Mouse (Mus musculus) embryonic facial prominence, embryonic 14.5 days (tissue): ENCODE measurements around the gene Gm5460. TPM values are rescaled to one million over a fixed set of nuclear protein-coding genes. Genes with fewer than 3 reads are reported as not detected.

Experiments
- ATAC-seq: fragments of 200-750 bp; cut with Nextera tagmentation; 2 replicates; pipeline ENCODE4 v1.8.0; 2017; ENCODE audit warnings: low read depth, moderate number of reproducible peaks, moderate TSS enrichment
- DNase-seq: peaks from one replicate; pipeline ENCODE4 v3.0.0-alpha.2; 2015; ENCODE audit warnings: low spot score
- H3K27ac ChIP-seq: fragments of 300-500 bp; sonication (generic); replicated peaks from 2 replicates; pipeline ENCODE4 v1.5.1; 2014; ENCODE audit warnings: low read depth, mild to moderate bottlenecking, low read length, moderate library complexity
- H3K27me3 ChIP-seq: fragments of 300-500 bp; sonication (generic); replicated peaks from 2 replicates; pipeline ENCODE4 v1.6.1; 2014; ENCODE audit warnings: low read length; ENCODE audit not compliant: control insufficient read depth, insufficient read depth
- H3K36me3 ChIP-seq: fragments of 300-500 bp; sonication (generic); 2 replicates; pipeline ENCODE4 v1.6.1; 2014; ENCODE audit warnings: low read length, mixed read lengths; ENCODE audit not compliant: control insufficient read depth, insufficient read depth
- H3K4me1 ChIP-seq: fragments of 300-500 bp; sonication (generic); 2 replicates; pipeline ENCODE4 v1.6.1; 2014; ENCODE audit warnings: antibody characterized with exemption, low read length; ENCODE audit not compliant: control insufficient read depth, insufficient read depth
- H3K4me2 ChIP-seq: fragments of 300-500 bp; sonication (generic); 2 replicates; pipeline ENCODE4 v1.6.1; 2014; ENCODE audit warnings: low read depth, mild to moderate bottlenecking, low read length, moderate library complexity, mixed read lengths
- H3K4me3 ChIP-seq: fragments of 300-500 bp; sonication (generic); 2 replicates; pipeline ENCODE4 v1.5.1; 2014; ENCODE audit warnings: low read depth, mild to moderate bottlenecking, low read length
- H3K9ac ChIP-seq: fragments of 300-500 bp; sonication (generic); 2 replicates; pipeline ENCODE4 v1.6.1; 2014; ENCODE audit warnings: low read depth, mild to moderate bottlenecking, low read length, moderate library complexity, mixed read lengths
- H3K9me3 ChIP-seq: fragments of 300-500 bp; sonication (generic); 2 replicates; pipeline ENCODE4 v1.6.1; 2016; ENCODE audit warnings: low read length; ENCODE audit not compliant: control insufficient read depth
- WGBS: fragments of 180-500 bp; shearing (Covaris S2); extraction: QIAGEN DNeasy Blood & Tissue Kit; methylation state at CpG from one replicate; pipeline ENCODE4 v1.1.7; 2014; 5-methylcytosine and 5-hydroxymethylcytosine counted together
- polyA plus RNA-seq: library from polyadenylated mRNA; unstranded; fragments of >200 nt; fragmentation: Nextera tagmentation; extraction: Ambion mirVana; gene quantifications from 2 replicates; pipeline ENCODE4 v1.2.1, GENCODE M21; 2014

The Gm5460 gene
- polyA plus RNA-seq, 1 experiment from 2014 or later = not detected

DNA sequence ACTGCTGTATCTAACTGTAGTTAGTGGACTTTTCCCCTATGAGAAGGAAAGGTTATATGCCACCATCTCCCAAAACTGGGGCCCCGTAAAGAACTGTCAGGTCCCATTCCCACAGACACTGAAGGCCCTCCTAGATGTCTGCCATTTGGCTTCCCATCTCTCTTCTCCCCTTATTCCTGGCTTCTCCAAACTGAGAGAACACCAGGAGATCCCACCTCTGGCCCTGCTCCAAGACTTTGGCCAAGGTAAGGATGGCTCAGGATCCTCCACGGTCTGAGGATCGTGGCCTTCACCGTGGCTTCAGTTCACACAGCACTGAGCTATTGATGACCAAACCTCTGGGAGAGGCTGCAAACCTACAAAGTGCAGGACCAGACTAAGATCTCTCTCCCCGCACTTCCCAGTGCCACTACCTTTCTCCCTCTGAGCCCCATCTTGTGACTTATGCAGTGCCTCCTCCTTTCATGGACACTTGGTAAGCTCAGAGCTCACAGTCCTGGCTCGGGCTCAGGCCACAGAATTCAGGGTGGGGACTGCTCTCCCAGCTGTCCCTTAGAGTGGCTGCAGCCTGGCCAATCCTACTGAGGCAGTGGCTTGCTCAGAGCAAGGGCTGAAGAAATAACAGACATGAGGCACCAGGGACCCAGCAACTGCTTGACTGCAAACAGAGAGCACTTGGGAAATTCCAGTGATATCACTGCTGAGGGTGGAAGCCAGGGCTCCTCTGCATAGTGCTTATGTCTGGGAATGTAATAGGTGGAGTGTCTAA is 22.9 kb upstream of the Gm5460 start:
- 0 out of 2 replicates have a peak, but pooled peaks have one; percentile 18 for ATAC-seq
- WGBS = 90% methylated on average over 6 of the region's 6 CpGs

DNA sequence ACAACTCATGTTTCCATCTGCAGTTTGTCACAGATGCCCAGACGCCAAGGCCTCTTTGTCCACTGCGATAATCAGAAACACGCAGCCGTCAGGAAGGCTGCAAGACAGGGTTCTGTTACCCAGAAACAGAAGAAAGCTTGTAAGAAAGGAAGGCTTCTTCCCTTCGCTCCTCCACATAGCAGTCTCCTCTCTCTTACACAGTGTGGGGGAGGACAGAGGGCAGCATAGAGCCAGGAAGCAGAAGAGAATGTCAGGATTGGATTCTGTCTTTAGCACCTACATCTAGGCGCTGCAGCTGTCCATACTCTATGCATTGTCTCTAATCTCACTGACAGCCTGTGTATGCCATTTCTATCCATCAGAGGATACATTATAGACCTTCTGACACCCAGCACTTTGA is 19.1 kb upstream of the Gm5460 start:
- Histone ChIP-seq H3K27ac (no peak overlapping the region), H3K4me2 (no peak overlapping the region), H3K9ac (no peak overlapping the region), H3K4me1 (no peaks in the 10 kb centered on the region), H3K27me3 (no peaks in the 10 kb centered on the region), H3K4me3 (no peak overlapping the region), H3K36me3 (no peaks in the 10 kb centered on the region), H3K9me3 (no peaks in the 10 kb centered on the region)
- 47% methylated on average over 6 of the region's 6 CpGs for WGBS
- DNase-seq (peak; percentile 15), ATAC-seq (no peak)

More for the DNA sequence above, 22.9 kb upstream of the Gm5460 start:
- Histone ChIP-seq H3K4me1 (no peaks in the 10 kb centered on the region), H3K9me3 (no peaks in the 10 kb centered on the region), H3K4me3 (no peak overlapping the region), H3K27me3 (no peaks in the 10 kb centered on the region), H3K9ac (no peak overlapping the region), H3K36me3 (no peaks in the 10 kb centered on the region), H3K4me2 (no peak overlapping the region), H3K27ac (no peak overlapping the region)
- no peak for DNase-seq

DNA sequence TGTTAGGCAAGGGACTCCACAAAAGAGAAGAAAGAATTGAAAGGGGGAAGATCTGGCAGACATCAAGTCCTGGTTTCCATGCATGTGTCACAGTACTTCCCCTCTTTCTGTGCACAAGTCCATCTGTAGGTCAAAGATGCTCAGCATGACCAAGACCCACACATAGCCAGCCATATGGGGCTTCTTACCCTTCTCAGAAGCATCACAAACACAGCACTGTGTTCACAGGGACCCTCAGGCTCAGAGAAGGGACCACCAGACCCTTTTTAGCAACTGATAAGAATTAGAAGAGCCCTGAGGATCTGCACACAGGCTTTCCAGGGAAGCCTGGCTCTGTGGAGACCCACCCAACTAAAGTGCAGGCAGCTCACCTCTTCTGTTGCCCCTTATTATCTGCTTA is 16.5 kb upstream of the Gm5460 start:
- no peak for DNase-seq
- Histone ChIP-seq H3K4me2 (no peak overlapping the region), H3K4me1 (no peaks in the 10 kb centered on the region), H3K9me3 (no peaks in the 10 kb centered on the region), H3K36me3 (no peaks in the 10 kb centered on the region), H3K4me3 (no peak overlapping the region), H3K9ac (no peak overlapping the region), H3K27me3 (no peaks in the 10 kb centered on the region), H3K27ac (no peak overlapping the region)
- ATAC-seq = no peak

DNA sequence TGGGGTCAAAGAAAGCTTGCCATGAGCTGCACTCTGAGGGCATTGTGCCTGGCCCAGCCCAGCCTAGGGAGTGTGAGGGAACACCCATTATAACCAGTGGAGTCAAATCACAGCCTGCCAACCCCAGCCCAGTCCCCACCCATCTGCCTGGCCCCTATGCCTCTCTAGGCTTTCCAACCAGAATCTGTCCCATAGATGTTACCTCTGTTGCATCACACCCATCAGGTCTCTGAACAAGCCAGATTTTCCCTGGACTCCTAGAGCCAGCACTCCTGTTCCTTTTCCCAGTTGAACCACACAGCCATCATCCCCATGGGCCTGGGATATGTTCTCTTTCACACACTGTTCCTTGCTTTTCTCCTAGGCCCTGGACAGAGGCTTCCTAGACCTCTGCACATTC is 15.1 kb upstream of the Gm5460 start:
- no peak for DNase-seq

DNA sequence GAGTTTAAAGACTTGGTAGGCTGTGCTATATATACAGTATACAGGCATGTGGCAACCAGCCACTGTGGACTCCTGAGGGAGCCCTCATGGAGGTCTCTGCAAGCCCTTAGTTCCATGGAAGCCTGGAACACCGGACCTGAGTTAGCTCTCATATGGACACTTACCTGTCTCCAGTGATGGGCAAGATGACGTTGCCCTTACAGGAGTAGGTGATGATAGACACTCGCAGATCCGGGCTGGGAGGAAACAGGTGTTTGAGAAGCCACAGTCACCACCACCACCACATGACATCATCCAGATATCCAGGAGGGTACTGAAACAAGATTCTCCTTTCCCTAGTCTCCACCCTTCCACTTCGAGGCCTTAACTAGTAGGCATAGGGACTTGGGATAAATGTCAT is 14.2 kb upstream of the Gm5460 start:
- no peak for ATAC-seq

More for the DNA sequence above, 15.1 kb upstream of the Gm5460 start:
- H3K9me3 ChIP-seq = no peaks in the 10 kb centered on the region
- H3K4me2 ChIP-seq = no peak overlapping the region
- H3K9ac ChIP-seq = no peak overlapping the region
- H3K27ac ChIP-seq = no peak overlapping the region
- H3K27me3 ChIP-seq = no peaks in the 10 kb centered on the region
- ATAC-seq = no peak
- H3K4me3 ChIP-seq = no peak overlapping the region
- no peaks in the 10 kb centered on the region for H3K4me1 ChIP-seq
- H3K36me3 ChIP-seq = no peaks in the 10 kb centered on the region

DNA sequence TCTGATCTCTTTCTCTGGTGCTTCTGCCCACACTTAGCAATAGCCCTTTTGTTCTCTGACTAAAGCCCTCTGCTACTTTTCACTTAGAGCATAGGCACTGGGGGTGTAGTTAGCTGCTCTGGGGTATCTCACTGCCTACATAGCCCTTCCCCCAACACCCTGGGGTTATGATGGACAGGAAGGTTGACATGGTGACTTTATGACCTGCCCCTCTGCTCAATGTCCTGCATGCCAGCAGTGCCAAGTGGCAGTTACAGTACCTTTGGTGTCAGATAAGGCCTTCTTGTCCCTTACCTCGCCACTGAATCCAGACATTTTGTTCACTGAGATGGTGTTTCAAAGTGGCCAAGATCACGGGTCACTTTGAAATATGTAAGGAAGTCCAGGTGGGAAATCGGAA is 1.5 kb upstream of the Gm5460 start, which contains the start of gene Gm30083:
Gene Gm30083, minus strand, starts transcription at position 120 of the 400 bp plus-strand sequence.
- Histone ChIP-seq H3K36me3 (no peaks in the 10 kb centered on the region), H3K4me2 (no peak within 1 kb of the TSS), H3K9ac (no peak within 1 kb of the TSS), H3K27ac (no peak within 1 kb of the TSS), H3K9me3 (no peaks in the 10 kb centered on the region), H3K27me3 (no peaks in the 10 kb centered on the region), H3K4me3 (no peak within 1 kb of the TSS), H3K4me1 (no peaks in the 10 kb centered on the region)
- WGBS = 82% methylated on average over 3 of the region's 3 CpGs
- ATAC-seq (no peak), DNase-seq (no peak)

More for the DNA sequence above, 14.2 kb upstream of the Gm5460 start:
- H3K4me3 ChIP-seq = no peak overlapping the region
- H3K27ac ChIP-seq = no peak overlapping the region
- no peak overlapping the region for H3K4me2 ChIP-seq
- 74% methylated on average over 5 of the region's 5 CpGs for WGBS
- DNase-seq = no peak
- H3K27me3 ChIP-seq = no peaks in the 10 kb centered on the region
- H3K4me1 ChIP-seq = no peaks in the 10 kb centered on the region
- no peak overlapping the region for H3K9ac ChIP-seq
- no peaks in the 10 kb centered on the region for H3K9me3 ChIP-seq
- H3K36me3 ChIP-seq = no peaks in the 10 kb centered on the region

DNA sequence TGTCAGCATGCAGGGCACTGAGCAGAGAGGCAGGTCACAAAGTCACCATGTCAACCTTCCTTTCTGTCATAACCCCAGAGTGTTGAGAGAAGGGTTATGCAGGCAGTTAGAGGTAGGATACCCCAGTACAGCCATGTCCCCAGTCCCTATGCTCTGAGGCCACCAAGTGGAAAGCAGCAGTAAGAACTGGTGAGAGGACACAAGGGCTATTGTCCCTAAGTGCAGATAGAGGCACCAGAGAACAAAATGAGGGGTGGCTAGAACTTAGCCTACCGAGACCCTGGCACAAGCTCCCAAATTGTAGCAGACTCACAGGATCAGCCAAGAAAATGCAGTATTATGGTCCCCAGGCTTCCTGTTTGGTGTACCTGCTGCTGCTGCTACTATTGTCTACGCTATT is 380 bp downstream of the Gm5460 start:
- H3K4me1 ChIP-seq = no peaks in the 10 kb centered on the region
- no peak overlapping the region for H3K27ac ChIP-seq
- H3K9me3 ChIP-seq = no peaks in the 10 kb centered on the region
- no peak overlapping the region for H3K4me2 ChIP-seq
- no peaks in the 10 kb centered on the region; the same call in 1 of the 2 replicates for H3K27me3 ChIP-seq
- ATAC-seq = no peak
- no peaks in the 10 kb centered on the region for H3K36me3 ChIP-seq
- no peak overlapping the region for H3K9ac ChIP-seq
- no peak overlapping the region for H3K4me3 ChIP-seq
- 85% methylated on average over 2 of the region's 2 CpGs for WGBS
- DNase-seq = no peak

DNA sequence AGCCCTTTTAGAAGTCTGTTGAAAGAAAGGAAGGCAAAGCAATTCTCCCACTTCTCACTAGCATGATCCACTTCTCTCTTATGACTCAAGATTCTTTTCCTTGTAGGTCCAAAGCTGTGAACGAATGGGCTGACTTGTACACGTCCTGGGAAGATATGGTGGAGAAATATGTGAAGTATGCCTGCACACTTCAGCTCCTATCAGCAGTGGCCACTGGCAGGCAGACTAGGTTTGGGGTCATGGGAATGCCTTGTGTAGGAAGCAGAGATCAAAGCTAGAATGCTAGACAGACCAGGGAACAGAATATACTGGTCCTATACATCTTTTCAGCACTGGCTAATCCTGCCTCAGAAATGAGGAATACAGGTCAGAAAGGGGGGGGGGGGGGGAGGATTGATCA is 10.2 kb downstream of the Gm5460 start:
- H3K36me3 ChIP-seq = no peaks in the 10 kb centered on the region
- WGBS = 60% methylated on average over 2 of the region's 2 CpGs
- ATAC-seq = no peak

More for the DNA sequence above, 10.2 kb downstream of the Gm5460 start:
- H3K27ac ChIP-seq = no peak overlapping the region
- H3K4me1 ChIP-seq = no peaks in the 10 kb centered on the region
- no peak overlapping the region for H3K9ac ChIP-seq
- H3K9me3 ChIP-seq = peaks cover 9% of the 10 kb centered on the region; the same call in 1 of the 2 replicates
- H3K4me2 ChIP-seq = no peak overlapping the region
- H3K4me3 ChIP-seq = no peak overlapping the region
- no peaks in the 10 kb centered on the region for H3K27me3 ChIP-seq
- DNase-seq = no peak
